Comparison of ENCODE assay signal across 19 mouse cellular contexts in genomic region chr2:84161742-84162141, GRCm38 (mm10).
"Had no signal": no experiment of that assay in that cellular context is flagged by ENCODE, and none has a peak within 500 bp of the region (broad histone marks: within the 10 kb centered on the region; RNA-seq: fewer than 3 reads in every experiment).

No protein-coding gene starts in this region.

- H3K4me1 ChIP-seq: kidney, embryonic 15.5 days; limb, embryonic 10.5 days; limb, embryonic 13.5 days; liver, embryonic 13.5 days; lung, embryonic 15.5 days; megakaryocyte, embryonic 14.5 days; midbrain, embryonic 10.5 days; midbrain, embryonic 13.5 days; stomach, embryonic 15.5 days had no signal

- H3K36me3 ChIP-seq: kidney, embryonic 15.5 days; limb, embryonic 10.5 days; limb, embryonic 13.5 days; liver, embryonic 13.5 days; lung, embryonic 15.5 days; midbrain, embryonic 10.5 days; midbrain, embryonic 13.5 days; stomach, embryonic 15.5 days had no signal

- H3K4me3 ChIP-seq: kidney, embryonic 15.5 days; limb, embryonic 10.5 days; limb, embryonic 13.5 days; liver, embryonic 13.5 days; lung, embryonic 15.5 days; megakaryocyte, embryonic 14.5 days; midbrain, embryonic 10.5 days; midbrain, embryonic 13.5 days; stomach, embryonic 15.5 days had no signal

- H3K27ac ChIP-seq: kidney, embryonic 15.5 days; limb, embryonic 10.5 days; limb, embryonic 13.5 days; liver, embryonic 13.5 days; lung, embryonic 15.5 days; midbrain, embryonic 10.5 days; midbrain, embryonic 13.5 days; stomach, embryonic 15.5 days had no signal

- H3K9me3 ChIP-seq: kidney, embryonic 15.5 days; limb, embryonic 10.5 days; limb, embryonic 13.5 days; liver, embryonic 13.5 days; lung, embryonic 15.5 days; megakaryocyte, embryonic 14.5 days; midbrain, embryonic 10.5 days; midbrain, embryonic 13.5 days; stomach, embryonic 15.5 days had no signal

- DNase-seq: kidney, adult 11 months; kidney, adult 8-10 months; kidney, postnatal 10 days; kidney, postnatal 36 days; liver, embryonic 13.5 days; lung, adult 18-20 months; lung, postnatal 10 days; lung, postnatal 36 days; thymus, adult 18-20 months; thymus, postnatal 36 days had no signal

- ATAC-seq: inflammation-experienced regulatory T-cells, adult 6 months; midbrain, embryonic 13.5 days had no signal

- H3K27me3 ChIP-seq: kidney, embryonic 15.5 days; limb, embryonic 13.5 days; liver, embryonic 13.5 days; lung, embryonic 15.5 days; megakaryocyte, embryonic 14.5 days; midbrain, embryonic 13.5 days; stomach, embryonic 15.5 days had no signal

- H3K9ac ChIP-seq: kidney, embryonic 15.5 days; limb, embryonic 13.5 days; liver, embryonic 13.5 days; lung, embryonic 15.5 days; midbrain, embryonic 13.5 days; stomach, embryonic 15.5 days had no signal

- H3K4me2 ChIP-seq: kidney, embryonic 15.5 days; limb, embryonic 13.5 days; liver, embryonic 13.5 days; lung, embryonic 15.5 days; midbrain, embryonic 13.5 days; stomach, embryonic 15.5 days had no signal
